Mouse (Mus musculus): Measurements from ENCODE around the gene Srek1. TPM values are rescaled to one million over a fixed set of nuclear protein-coding genes. Genes with fewer than 3 reads are reported as not detected.
A peak's percentile ranks its signal among the peaks of the same experiment; 100 is the strongest.

The Srek1 gene
- polyA plus RNA-seq, 1 experiment from 2014 or later: 77.9 TPM

- H3K4me2 ChIP-seq (replicated peaks): no peak overlapping the region
- no peaks in the 10 kb centered on the region for H3K36me3 ChIP-seq (replicated peaks; ENCODE audit: control insufficient read depth, insufficient read depth)
- 88% methylated on average over 3 of the region's 3 CpGs for WGBS
Observed at GRCm38 (mm10) chr13:103702266-103702665, 72.1 kb downstream of the Srek1 start.

GRCm38 (mm10) chr13:103700752-103701151 is 73.7 kb downstream of the Srek1 start:
- Histone ChIP-seq H3K36me3 (replicated peaks; ENCODE audit: control insufficient read depth, insufficient read depth) (no peaks in the 10 kb centered on the region), H3K27ac (no peak overlapping the region), H3K4me1 (replicated peaks; ENCODE audit: control insufficient read depth, insufficient read depth, low read length) (no peaks in the 10 kb centered on the region), H3K9ac (no peak overlapping the region), H3K27me3 (ENCODE audit: control insufficient read depth, insufficient read depth, low read length) (no peaks in the 10 kb centered on the region), H3K4me3 (replicated peaks; ENCODE audit: low read length) (no peak overlapping the region), H3K9me3 (ENCODE audit: control insufficient read depth, low read length) (no peaks in the 10 kb centered on the region), H3K4me2 (replicated peaks) (no peak overlapping the region)
- ATAC-seq (ENCODE audit: low FRiP score) (no peak), DNase-seq (ENCODE audit: low spot score) (no peak)
- WGBS: 69% methylated on average over 2 of the region's 2 CpGs

More at GRCm38 (mm10) chr13:103702266-103702665, 72.1 kb downstream of the Srek1 start:
- Histone ChIP-seq H3K9ac (no peak overlapping the region), H3K27me3 (ENCODE audit: control insufficient read depth, insufficient read depth, low read length) (no peaks in the 10 kb centered on the region), H3K4me1 (replicated peaks; ENCODE audit: control insufficient read depth, insufficient read depth, low read length) (no peaks in the 10 kb centered on the region), H3K27ac (no peak overlapping the region), H3K9me3 (ENCODE audit: control insufficient read depth, low read length) (no peaks in the 10 kb centered on the region), H3K4me3 (replicated peaks; ENCODE audit: low read length) (no peak overlapping the region)
- DNase-seq (ENCODE audit: low spot score) (no peak), ATAC-seq (ENCODE audit: low FRiP score) (no peak)

- Histone ChIP-seq H3K9ac (no peak overlapping the region), H3K4me1 (replicated peaks; ENCODE audit: control insufficient read depth, insufficient read depth, low read length) (no peaks in the 10 kb centered on the region), H3K9me3 (ENCODE audit: control insufficient read depth, low read length) (no peaks in the 10 kb centered on the region), H3K27me3 (ENCODE audit: control insufficient read depth, insufficient read depth, low read length) (no peaks in the 10 kb centered on the region), H3K36me3 (replicated peaks; ENCODE audit: control insufficient read depth, insufficient read depth) (no peaks in the 10 kb centered on the region), H3K4me2 (replicated peaks) (no peak overlapping the region), H3K4me3 (replicated peaks; ENCODE audit: low read length) (no peak overlapping the region), H3K27ac (no peak overlapping the region)
- DNase-seq (ENCODE audit: low spot score) (no peak), ATAC-seq (ENCODE audit: low FRiP score) (no peak)
- 75% methylated on average over 9 of the region's 9 CpGs for WGBS
Observed at GRCm38 (mm10) chr13:103697993-103698392, 76.4 kb downstream of the Srek1 start.

- no peak for ATAC-seq (ENCODE audit: low FRiP score)
- H3K4me1 ChIP-seq (replicated peaks; ENCODE audit: control insufficient read depth, insufficient read depth, low read length): no peaks in the 10 kb centered on the region
- 35% methylated on average over 9 of the region's 9 CpGs for WGBS
Observed at GRCm38 (mm10) chr13:103696164-103696563, 78.2 kb downstream of the Srek1 start.

GRCm38 (mm10) chr13:103695456-103695855 is 79.0 kb downstream of the Srek1 start:
- Histone ChIP-seq H3K9ac (no peak overlapping the region), H3K27me3 (ENCODE audit: control insufficient read depth, insufficient read depth, low read length) (no peaks in the 10 kb centered on the region), H3K4me2 (replicated peaks) (no peak overlapping the region), H3K4me1 (replicated peaks; ENCODE audit: control insufficient read depth, insufficient read depth, low read length) (no peaks in the 10 kb centered on the region), H3K4me3 (replicated peaks; ENCODE audit: low read length) (no peak overlapping the region), H3K27ac (0 out of 2 replicates have a peak overlapping the region, but pooled peaks have one; percentile 16), H3K9me3 (ENCODE audit: control insufficient read depth, low read length) (no peaks in the 10 kb centered on the region), H3K36me3 (replicated peaks; ENCODE audit: control insufficient read depth, insufficient read depth) (no peaks in the 10 kb centered on the region)
- DNase-seq (ENCODE audit: low spot score) (no peak), ATAC-seq (ENCODE audit: low FRiP score) (no peak)
- WGBS: 50% methylated on average over 6 of the region's 6 CpGs

More at GRCm38 (mm10) chr13:103696164-103696563, 78.2 kb downstream of the Srek1 start:
- peak; percentile 65 for DNase-seq (ENCODE audit: low spot score)
- no peaks in the 10 kb centered on the region for H3K27me3 ChIP-seq (ENCODE audit: control insufficient read depth, insufficient read depth, low read length)
- H3K9me3 ChIP-seq (ENCODE audit: control insufficient read depth, low read length): no peaks in the 10 kb centered on the region
- H3K36me3 ChIP-seq (replicated peaks; ENCODE audit: control insufficient read depth, insufficient read depth): no peaks in the 10 kb centered on the region
- no peak overlapping the region for H3K9ac ChIP-seq
- H3K27ac ChIP-seq: 0 out of 2 replicates have a peak overlapping the region, but pooled peaks have one; percentile 16
- no peak overlapping the region for H3K4me2 ChIP-seq (replicated peaks)
- no peak overlapping the region for H3K4me3 ChIP-seq (replicated peaks; ENCODE audit: low read length)

Other genes starting within 250 kb of the Srek1 start
- 15.0 and 16.5 TPM in 2 replicates for gene Erbin, start 145.9 kb upstream of the Srek1 start, polyA plus RNA-seq (2014; fragmentation: Nextera tagmentation; extraction: Ambion mirVana)